Mouse (Mus musculus) adipocyte (in vitro differentiated cells): Measurements from ENCODE around the gene Nup54.

Source experiments
- DNase-seq: peaks from one replicate; pipeline ENCODE4 v3.0.0-alpha.2; 2016; ENCODE audit warnings: low spot score

The Nup54 gene

DNA sequence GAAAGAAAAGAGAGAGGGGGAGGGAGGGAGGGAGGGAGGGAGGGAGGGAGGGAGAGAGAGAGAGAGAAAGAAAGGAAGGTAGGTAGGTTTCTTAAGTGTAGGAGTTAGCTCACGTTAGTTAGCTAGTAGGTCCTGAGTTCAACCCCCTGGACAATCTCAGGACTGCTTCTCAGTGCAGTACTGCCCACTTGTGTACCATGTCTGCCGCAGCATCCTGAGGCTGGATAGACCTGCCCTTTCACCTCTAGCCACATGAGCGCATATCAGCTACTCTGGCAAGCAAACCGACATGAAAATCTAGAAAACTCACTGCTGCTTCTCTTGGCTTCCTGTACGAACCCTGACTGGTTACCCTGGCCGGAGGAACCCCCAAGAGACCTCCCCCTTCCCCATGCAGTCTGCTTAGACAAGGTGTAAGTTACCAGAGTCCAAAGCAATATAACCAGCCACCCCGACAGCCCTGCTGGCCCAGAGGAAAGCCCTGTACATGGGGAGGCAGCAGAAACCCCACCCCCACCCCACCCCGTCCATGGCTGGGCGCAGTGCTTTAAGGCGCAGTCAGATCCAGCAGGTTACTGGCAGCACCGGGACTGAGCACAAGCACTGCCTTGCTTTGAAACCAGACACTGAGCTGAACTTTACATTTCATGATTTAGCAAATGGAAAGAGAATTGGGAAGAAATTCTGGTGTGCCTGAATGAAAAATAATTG lies 21.6 kb downstream of the Nup54 start:
- no peak for DNase-seq

DNA sequence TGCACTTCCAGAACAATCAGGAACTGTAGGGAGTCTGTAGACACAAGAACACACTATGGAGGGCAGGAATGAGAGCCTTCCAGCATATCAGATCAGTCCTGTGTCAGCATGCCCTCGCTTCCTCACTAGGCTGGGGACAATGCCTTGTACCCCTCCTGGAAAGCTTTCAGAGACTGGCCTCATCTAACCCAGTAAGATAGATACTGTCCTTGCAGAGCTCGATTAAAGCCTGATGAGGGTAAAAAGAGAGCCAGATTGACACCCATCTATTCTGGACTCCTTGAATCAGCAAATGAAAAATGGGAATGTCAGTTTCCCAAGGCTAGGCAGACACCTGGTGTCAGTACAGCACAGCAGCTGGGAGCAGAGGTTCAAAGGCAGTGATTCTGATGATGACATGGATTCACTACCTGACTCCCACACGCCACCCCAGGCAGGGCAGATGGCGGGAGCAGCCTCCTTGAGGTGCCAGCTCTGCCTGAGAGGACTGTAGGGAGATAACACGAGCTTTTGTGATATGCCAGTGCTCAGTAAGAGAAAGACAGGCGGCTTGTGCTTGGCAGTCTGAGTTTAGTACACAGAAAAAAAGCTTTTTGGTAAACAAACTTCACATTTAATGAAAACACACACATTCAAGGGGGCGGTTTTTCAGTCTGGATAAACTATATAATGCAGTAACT lies 23.4 kb downstream of the Nup54 start:
- DNase-seq, result no peak

DNA sequence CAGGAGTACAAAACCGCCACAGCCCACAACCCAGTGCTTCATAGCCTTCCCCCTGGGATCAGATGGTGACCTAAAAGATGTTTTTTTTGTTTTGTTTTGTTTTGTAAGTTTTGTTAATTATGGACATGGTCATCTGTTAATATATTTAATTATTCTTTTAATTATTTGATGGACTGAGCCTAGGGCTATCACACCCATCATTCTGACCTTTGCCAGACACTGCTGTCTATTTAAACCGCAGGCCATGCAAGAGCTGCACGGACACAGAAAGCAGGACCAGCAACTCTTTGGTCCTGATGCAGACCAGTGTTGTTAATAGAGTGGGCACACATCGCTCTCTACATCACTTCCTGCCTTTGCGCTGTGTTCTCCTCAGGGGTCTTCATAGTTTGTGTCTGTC lies 24.5 kb downstream of the Nup54 start:
- DNase-seq, result no peak

DNA sequence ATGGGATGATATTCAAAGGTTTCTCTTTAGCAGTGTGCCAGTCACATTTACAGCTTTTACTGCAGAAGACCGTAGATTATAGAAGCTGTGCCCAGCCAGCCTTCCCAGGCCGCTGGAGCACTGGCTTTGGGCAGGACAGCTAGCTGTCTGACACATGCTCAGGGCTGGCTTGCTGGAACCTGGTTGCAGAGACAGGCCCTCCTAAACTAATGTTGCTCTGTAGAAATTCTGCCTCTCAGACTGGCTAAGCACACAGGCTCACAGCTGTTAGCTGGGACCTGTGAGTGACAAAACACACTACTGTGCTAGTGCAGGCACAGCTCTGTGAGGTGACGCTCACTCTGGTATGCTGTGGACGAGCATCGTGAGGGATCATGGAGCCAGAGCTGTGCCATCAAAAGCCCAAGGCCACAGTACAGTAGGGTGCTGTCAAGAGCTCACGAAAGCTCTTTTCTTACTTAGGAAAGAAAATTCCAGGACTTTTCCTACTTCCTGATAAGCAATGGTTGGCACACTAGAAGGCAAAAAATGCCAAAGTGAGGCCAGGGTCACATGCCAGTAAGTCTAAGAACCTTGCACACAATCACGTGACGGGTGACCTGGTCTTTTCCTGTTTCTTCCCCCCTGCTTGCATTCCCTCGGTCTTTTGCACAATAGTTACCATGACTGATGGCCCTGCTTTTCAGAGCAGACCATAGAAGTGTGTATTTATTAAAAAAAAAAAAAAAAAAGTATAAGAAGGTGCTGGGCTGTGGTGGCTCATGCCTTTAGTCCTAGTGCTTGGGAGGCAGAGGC lies 25.5 kb downstream of the Nup54 start:
- peak; percentile 58 for DNase-seq

DNA sequence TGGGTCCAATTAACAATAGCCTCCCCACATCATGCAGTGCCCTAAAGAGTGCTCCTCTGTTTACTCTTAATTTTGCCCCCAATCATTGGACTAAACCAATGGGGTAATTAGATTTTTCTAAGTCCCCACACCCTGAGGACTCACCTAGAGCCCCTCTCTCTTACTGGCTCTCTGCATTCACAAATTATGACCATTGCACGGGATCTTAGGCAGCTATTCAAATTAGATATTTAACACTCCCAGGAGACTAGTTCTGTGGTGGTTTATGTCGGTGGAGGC lies 30.7 kb downstream of the Nup54 start:
- DNase-seq, result no peak

DNA sequence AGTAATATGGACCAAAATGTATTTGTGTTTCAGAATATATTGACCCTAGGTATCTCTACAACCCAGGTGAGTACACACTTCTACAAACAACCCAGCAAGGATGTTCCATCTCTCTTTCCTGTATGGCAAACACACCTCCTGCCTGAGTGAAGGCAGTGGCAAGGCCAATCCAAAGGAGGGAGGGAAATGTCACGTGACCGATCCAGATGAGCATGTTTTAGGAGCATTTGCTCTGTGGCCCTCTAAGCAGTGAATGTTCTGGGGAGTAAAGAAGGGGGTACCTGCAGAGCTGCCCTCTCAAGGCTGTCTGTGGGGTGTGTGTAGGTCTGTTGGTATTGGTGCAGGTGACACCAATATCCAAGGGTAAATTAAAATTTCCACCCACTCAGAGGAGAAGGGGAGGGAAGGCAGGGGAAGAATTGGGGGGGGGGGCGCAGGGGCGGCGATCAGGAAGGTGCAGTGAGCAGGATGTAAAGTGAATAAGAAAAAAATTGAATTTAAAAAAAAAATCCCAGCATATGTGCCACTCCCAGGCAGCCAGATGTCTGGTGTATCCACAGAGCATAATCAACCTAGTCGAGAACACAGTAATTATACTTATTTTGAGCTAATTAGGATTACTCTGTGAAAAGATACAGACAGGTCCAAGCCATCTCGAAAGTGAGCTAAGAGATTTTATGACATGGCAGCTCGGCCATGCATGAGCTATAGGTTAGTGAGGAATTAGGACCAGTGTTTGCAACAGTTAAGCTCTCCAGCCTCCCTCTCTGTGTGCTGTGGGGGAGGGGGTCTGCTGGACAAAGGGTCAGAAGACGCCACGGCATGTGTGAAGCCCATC lies 31.2 kb downstream of the Nup54 start:
- no peak for DNase-seq

DNA sequence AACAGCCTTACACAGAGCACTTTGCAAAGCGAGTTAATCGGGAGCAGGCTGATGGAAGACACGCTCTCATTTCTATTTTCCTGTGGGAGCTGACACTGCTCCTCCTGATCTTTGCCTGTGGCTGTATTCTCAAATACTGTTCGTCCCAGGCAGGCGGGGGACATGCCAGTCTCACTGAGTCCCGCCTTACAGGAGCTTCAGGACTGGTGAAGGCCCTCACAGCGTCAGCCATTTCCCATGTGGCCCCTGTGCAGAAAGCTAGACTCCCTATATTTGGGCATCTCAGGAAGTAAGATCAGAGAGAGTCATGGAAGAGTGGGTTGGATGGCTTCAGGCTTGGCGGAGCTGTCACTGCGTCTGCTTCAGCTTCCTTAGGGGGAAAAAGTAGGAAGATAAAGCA lies 32.2 kb downstream of the Nup54 start:
- DNase-seq, result no peak

DNA sequence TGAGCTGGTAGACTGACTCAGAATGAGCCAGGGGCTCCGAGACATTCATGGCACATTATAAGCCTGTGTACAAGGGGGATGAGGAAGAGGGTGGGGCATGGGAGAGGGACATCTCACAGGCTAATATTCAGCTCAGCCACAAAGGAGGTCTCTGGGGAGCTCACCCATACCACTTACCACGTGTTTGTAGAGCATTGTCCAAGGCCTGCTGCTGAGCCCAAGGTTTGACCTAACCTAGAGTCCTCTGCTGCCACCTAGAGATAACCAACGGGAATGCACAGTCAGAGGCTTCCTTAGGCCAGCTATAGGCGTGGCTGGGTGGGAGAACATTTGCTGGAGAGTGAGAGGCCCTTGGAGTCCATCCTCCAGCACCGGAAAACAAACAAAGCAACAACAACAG lies 36.9 kb downstream of the Nup54 start:
- peak; percentile 89 for DNase-seq

DNA sequence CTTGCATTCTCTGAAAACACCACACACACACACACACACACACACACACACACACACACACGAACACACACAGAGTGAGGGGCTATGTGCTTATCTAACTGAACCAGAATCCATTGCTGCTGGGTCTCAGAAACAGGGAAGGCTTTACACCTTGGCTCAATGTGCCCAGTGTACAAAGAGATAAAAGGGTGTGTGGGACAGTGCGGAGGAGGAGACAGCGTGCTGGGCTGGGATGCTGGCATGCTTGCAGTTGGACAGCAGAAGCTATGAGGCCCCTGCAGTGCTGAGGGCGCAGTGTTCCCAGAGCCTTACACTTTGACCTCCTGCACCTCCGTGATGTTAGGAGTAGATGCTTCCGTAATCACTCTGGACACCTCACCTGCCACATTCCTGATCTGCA lies 38.5 kb downstream of the Nup54 start:
- no peak for DNase-seq

DNA sequence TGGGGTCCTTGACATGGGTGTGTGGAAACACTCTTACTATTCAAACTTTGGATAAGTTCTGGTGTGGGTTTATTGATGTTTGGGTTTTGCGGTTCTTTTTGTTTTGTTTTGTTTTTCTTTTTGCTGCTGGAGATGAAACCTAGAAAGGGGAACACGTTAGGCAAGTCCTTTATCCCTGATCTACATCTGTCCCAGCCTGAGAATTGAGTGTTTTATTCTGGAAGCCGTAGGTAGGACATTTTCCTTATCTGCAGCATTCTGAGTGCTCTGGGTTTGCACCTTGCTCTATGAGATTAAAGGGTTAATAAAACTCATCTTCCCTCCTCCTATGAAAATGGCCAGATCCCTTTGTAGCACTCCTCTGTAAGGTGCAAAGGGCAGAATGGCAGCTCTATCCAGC lies 39.3 kb downstream of the Nup54 start:
- DNase-seq, result no peak

DNA sequence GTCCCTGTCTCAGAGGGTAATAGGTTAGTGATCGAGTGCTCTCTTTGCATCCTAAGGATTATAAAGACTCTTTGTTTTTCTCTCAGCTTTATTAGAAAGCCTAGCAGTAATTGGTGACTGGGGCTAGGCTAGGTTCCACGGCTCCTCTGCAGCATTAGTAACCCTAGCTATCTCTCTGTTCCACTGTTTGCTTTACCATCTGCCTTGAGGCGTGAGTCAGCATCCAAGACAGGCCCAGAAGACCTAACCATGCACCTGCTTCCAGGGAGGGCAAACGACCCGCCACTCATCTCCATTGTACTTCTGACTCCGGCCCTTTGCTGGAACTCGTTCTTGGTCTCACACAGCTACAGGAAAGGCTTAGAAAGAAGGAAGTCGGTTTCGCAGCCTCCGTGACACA lies 41.2 kb downstream of the Nup54 start:
- no peak for DNase-seq

DNA sequence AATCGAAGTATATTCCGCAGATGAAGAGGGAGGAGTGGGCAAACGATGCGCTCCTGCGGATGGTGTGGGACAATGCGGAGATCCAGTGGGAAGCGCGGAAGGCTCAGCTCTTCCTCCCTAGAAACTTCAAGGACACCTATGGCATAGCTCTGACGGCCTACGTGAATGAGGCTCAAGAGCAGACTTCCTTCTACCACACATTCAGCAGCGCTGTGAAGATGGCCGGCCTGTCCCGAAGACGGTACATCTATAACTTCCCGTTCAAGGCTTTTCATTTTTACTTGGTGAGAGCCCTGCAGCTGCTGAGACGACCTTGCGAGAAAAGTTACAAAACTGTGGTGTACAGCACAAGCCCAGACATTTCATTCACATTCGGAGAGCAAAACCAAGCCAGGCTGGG lies 42.5 kb downstream of the Nup54 start:
- DNase-seq, result no peak

DNA sequence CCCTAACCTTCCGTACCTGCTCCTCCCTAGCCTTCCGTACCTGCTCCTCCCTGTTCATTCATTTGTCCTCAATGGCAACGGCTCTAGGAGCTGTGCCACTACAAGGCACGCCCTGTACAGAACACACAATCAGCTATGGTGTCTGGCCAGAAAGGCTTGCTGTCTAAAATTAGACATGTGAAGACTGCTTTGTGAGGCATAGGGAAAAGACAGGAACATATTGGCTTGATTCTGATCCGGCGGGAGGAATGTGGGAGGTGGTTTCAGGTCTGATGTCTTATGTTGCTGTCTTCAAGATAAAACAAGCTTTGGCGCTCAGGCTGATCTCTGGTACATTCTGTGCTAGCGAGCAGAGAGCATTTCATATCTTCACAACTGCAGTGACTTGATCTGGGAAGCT lies 44.4 kb downstream of the Nup54 start:
- no peak for DNase-seq

DNA sequence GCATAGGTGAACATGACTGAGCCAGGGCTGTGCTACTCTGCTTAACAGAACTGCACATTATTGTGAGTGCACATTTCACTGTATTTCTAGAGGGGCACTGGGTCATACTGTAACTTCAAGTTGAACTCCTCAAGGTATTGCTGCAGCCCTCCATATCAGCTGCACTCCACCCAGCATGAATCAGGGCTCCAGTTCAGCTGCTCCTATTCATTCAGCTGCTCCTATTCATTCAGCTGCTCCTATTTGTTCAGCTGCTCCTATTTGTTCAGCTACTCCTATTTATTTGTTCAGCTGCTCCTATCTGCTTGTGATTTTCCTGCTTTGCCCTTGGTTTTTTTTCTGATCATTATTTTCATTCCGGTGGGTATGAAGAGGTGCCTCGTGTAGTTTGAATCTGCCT lies 45.0 kb downstream of the Nup54 start:
- no peak for DNase-seq

DNA sequence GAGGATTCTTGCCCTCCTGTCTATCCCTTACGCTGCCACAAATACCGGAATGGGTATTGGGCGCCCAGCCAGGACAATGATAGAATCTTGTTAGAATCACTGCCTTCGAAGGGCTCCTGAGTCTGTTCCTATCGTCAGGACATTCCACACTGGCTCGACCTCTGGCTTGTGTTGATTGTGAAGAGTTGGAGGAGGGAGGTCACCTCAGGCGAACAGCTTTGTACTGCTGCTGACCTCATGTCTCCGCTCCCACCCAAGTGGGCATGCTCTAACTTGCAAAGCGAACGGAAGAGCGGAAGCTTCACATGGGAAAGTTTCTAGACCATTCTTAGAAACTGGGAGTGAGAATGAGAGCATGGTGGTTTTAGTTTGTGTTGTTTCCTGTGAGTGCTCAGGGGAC lies 47.6 kb downstream of the Nup54 start:
- no peak for DNase-seq

DNA sequence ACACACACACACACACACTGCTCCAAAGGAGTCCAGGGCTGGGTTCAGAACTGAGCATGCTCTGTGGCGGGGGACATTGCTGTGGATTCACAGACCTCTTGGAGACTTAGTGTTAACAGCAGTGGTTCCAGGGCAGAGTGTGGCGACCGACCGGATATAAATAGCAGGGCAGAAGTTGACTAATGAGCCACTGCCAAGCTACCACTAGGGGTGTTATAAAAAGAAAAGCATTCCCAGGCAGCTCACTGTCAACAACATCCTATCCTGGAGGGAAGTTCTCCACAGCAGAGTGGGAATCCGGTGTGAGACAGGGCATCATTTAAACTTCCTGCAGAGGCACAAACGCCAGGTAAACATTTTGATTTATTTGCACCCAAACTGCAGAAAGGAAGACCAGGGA lies 48.4 kb downstream of the Nup54 start:
- DNase-seq, result peak; percentile 66

DNA sequence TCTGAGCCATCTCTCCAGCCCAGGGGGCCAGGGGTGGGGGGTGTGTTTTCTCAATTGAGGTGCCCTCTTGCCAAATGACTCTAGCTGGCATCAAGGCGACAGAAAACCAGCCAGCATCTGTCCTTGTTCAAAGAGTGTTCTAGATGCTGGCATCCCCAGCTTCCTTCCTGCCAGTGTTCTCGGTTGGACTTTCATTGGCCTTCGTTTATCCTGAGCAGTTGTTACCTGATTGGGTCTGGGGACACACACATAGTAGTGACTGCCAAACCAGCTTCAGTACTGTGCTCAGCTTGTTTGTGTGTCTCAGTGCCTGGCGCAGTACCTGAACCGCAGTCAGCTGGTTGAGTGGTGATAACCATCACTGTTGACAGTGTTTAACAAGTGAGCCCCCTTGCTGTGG lies 48.9 kb downstream of the Nup54 start:
- DNase-seq, result no peak

DNA sequence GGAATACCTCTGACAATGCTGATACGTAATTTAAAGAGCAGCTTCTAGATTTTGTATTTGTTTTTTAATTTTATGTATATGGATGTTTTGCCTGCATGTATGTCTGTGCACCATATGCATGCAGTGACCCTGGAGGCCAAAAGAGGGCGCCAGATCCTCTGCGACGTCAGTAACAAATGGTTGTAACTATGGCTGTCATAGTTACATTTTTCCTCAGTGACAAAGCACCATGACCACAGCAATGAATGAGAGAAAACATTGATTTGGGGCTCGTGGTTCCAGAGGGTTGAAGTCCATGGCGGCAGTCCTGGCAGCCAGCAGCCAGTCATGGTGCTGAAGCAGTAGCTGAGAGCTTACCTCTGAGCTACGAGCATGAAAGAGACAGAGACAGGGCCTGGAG lies 50.2 kb downstream of the Nup54 start:
- DNase-seq, result no peak

DNA sequence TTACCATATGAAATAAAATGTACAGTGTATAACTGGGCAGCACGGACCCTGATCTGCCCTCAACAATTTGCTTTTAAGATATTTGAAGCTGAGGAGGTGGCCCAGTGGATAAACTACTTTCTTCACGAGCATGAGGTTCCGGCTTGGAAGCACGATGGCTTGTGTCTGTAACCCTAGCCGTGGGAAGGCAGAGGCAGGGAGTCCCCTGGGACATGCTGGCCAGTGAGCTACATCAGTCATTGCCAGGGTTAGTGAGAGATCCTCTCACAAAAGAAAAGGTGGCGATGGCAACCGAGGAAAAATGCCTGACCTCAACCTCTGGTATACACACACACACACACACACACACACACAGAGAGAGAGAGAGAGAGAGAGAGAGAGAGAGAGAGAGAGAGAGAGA lies 51.3 kb downstream of the Nup54 start:
- DNase-seq, result peak; percentile 86

DNA sequence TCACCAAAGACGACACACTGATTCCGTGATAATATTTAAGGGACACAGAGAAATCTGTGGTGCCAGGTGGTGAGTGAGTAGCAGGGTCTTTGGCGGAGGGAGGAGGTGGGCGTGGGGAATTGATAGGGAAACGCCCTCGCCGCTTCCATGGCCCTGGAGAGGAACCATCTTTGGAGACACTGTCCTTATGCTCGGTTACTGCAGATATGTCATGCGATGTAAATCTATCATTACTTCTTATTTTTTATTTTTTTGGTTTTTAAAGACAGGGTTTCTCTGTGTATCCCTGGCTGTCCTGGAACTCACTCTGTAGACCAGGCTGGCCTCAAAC lies 52.7 kb downstream of the Nup54 start:
- no peak for DNase-seq

DNA sequence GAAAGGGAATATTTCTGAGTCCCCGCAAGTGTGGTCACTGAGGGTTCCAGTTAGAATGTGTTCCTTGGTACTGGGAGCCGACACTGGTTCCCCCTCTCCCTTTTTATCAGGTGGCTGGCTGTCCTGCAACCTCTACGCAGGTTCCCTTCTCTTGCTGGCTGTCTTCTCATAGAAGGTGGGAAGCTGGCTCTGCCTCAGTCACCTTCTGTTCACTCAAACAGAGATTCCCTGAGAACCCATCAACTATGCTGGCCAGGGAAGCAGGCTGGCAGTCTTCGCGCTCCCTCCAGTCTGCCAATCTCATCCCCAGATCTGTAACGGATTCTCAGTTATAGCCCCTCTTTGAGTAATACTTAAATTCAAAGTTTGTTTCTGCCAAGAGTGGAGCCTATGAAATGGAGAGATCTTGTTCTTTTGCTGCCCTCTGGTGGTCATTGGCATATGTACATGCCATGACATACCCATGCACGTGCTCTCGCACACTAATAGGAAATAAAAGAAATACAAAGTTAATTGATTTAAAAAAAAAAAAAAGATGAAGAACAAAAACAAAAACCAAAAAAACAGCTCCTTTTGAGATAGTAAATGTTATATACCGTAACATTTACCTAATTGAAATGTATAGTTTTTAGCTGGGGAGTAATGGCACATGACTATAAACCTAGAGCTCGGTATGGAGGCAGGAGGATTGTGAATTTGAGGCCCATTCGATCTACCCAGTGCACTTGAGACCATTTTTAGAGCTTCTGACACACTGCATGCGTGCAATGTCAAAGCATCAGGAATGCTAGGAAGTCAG lies 53.3 kb downstream of the Nup54 start:
- DNase-seq, result peak; percentile 91
